Mouse (Mus musculus) heart, postnatal 0 days (tissue): ENCODE data around the gene Rbm28.

Experiments used
- CTCF ChIP-seq: IDR thresholded peaks from 2 replicates; pipeline ENCODE4 v1.5.1; 2016; ENCODE audit warnings: antibody characterized with exemption, control low read depth, low read depth
- EP300 ChIP-seq: IDR thresholded peaks from 2 replicates; pipeline ENCODE4 v1.6.1; 2016; ENCODE audit warnings: antibody characterized with exemption, low read depth

DNA sequence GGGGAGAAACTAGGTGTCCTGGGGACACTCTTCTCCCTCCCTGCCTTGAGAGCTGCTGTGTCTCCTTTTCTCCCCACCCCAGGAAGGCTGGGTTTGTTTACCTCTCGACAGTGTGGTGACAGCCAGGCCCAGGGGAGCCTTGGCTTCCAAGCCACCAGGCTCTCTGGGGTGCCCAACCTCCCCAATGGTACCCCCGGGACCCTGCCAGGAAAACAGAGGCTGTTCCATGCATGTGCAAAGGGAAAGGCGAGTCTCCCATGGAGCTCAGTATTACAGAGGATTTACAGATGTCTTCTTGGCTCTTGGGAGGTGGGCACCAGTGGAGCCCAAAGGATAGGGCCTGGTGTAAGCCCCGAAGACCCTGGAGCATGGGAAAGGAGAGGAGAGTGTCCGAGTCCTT, 48.6 kb upstream of the Rbm28 start:
- TF ChIP-seq CTCF (no peak), EP300 (no peak)
